Mouse (Mus musculus): ENCODE measurements around the gene D7Ertd443e.

The D7Ertd443e gene

DNA sequence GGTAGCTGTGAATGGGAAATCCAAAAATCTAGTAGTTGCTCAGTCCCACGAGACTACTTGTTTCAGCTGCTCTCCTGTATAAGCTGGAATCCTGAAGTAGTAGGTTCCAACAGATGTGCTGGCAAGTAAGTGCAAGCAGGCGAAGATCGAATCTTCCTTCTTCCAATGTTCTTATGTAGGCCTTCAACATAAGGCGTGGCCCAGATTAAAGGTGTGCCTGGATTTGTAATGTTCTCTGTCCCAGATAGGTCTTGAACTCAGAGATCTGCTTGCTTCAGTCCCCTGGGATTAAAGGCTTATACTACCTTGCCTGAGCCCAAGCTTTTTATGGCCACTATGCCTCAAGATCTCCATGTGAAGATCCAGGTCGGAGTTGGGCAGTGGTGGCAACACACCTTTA, at the start of gene D7Ertd443e:
Gene D7Ertd443e, minus strand, starts transcription at position 101 of the 400 bp plus-strand sequence.
- CTCF ChIA-PET: no interaction called here

DNA sequence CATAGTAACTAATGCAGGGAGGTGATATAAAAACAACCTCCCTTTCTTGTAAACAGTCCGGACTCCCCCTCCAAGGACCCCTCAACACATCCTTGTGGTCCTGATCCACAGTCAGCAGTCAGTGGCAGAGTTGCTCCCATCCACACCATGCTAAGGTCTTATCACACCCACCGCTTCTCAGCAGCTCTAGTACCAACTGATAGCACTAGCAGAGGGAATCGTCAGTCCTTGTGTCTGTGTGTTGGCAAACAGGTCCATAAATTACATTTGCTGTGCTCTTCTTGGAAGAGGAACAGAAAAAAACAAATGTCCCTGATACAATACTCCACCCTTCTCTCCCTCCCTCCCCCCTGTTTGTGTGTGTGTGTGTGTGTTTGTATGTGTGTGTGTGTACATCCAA, 46.2 kb upstream of the D7Ertd443e start:
- CTCF ChIA-PET: no interaction called here

DNA sequence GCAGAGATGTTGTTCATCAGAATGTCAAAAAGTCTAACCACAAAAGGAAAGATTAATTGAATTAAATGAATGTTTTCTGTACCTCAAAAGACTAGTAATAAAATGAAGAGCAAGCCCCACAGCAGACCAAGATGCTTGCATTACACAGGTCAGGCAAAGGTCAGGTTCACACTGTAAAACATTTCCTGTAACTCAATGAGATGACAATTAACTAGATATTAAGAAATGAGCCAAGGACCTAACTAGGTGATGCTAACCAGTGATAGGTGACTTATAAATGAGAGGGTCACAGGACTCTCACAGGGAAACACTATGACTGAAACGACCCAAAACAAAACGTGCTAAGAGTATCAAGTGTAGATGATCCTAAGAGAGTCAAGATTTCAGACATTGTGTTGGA, 43.2 kb upstream of the D7Ertd443e start:
- CTCF ChIA-PET: no interaction called here

DNA sequence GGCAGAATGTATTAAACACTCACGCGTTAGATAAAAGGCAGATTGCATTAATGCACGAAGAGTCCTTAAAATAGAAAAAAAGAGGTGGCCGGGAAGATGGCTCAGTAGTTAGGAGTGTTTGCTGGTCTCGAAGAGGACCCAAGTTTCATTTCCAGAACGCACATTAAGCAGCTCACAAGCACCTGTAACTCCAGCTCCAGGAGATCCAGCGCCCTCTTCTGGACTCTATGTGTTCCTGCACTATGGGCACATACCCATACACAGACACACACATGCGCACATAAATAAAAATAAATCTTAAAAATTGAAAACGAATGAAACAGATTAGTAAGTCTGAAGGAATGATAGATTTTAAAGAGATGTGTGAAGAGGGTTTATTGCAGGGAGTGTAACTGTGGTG, 29.6 kb upstream of the D7Ertd443e start:
- CTCF ChIA-PET: no interaction called here

DNA sequence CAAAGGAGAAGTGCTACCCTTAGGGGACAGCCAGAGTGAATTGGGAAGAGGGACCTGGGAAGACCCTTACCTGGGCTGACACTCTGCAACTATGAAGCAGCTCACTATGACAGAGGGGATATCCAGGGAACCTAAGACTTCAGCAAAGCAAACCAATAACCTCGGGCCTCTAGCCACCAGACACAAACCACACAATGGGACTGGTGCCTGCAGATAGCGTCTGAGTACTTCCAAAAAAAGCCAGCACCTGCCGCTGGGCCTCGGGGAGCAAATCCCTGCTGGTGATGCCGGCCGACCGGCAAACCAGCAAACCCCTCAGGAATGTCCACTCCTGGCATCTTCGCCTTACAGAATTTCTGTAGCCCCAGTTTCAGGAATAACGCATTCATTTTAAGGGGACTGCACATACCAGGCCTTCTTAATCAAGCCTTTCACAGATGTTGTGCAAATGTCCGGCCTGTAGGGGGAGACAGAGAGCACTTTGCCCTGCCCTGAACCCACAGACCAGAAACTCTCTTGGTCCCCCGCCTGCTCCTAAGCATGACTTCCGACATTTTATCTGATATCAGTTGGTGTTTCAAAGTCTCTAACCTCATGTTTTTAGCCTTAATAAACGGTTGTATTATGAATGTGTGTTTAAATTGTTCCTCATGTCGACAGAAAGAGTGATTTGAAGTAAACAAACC, 28.7 kb upstream of the D7Ertd443e start:
- CTCF ChIA-PET: no interaction called here

DNA sequence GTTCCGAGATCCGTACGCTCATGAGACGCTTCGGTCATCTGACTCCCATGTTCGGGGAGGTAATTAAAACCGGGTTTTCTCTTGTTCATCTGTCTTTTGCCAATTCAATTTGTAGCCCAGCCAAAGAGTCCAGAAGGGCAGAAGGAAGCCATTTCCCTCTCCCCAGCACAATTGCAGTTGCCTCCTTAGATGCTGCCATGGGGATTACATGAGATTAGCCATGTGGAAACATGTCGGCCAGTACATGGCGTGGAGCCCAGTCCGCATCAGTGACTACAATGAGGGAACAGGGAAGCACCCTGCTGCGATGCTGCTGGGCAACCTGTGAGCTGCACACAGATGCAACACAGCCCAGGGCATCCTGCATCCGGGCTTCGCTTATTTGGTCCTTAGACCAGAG, 23.2 kb upstream of the D7Ertd443e start:
- CTCF ChIA-PET: no interaction called here

DNA sequence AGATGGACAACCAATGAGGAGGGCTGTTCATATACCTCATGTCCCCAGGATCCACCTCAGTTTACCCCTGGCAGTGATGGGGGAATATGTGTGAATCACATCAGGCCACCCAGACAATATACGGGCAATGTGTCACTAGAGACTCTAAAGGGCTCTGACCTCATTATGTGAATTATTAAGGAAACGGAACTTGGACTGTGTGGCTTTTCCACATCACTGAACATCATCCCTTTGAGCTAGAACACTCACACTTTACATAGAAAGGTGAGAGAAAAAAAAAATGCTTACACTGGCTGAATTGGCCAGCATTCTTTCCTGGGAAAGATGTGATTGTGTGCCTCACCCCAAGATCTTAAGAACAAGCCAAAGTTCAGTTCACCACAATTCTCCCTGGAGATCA, 15.3 kb upstream of the D7Ertd443e start:
- CTCF ChIA-PET: no interaction called here

DNA sequence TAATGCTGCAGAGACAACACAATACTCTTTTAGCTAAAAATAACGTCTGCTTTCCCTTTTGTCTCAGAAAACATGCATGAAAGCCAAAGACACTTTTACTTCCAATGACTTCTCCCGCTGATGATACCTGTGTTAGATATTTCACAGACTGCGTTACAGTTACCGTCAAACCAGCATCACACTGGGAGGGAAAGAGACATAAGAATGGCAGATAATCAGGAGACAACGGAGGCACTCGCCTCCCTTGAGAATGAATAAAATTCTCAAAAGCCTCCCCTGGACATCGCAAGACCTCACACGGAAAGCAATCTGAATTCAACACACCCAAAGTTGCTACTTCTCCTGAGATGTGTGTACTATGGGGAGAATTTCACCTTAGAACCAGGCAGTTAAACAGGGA, 11.3 kb upstream of the D7Ertd443e start:
- CTCF ChIA-PET: no interaction called here

DNA sequence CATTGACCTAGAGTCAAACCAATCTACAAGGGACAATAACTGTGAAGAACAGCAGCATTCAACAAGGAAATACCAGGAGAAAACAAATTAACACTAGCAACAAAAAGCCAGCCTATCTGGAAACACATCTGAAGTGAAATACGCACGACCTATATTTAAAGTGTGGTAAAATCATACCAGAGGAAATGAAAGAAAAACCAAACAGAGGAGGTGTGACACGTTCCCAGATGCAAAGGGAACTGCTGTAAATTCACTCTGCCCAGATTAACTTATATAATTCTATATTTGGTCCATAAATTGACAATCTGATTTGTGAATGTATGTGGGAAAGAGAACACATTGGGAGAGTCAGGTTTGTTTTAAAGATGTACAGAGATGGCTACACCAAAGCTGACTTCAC, 2.7 kb downstream of the D7Ertd443e start:
- CTCF ChIA-PET: no interaction called here

DNA sequence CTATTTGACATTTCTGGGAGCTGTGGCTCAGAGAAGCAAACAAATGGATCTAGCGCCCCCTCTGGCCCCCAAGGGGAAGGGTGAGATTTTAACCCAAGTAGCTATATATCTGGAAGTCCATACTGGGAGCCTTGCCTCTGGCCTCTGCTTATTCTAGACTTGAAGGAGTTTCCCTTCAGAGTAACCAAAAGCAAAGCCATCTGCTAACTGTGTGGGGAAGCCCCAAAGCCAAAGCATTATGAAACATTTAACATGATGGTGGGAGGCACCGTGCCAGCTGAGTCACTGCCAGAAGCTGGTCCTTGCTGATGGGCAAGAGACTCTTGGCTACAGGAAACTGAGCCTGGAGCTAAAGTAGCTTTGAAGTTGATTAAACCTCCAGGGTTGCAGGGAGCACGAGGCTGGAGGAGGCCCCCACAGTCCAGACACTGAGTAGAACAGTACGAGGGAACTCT, 4.0 kb downstream of the D7Ertd443e start:
- CTCF ChIA-PET: no interaction called here

DNA sequence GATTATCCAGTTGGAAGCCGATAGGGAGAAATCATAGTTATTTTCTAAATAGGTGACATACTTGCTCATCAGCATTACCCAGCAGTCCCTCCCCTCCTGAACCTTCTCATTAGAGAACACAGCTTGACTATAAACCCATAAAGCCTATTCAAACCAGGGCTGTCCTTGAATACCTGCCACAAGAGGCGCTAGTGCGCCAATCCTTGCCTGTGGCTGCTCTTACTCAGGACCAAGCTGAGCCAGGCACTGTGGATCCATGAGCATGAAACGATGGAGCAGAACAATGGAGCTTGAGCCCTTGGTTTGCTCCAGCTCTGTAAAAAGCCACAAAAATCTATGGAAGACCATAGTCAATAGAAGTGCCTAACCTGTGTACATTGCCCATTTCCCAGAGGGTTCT, 7.2 kb downstream of the D7Ertd443e start:
- CTCF ChIA-PET: no interaction called here

DNA sequence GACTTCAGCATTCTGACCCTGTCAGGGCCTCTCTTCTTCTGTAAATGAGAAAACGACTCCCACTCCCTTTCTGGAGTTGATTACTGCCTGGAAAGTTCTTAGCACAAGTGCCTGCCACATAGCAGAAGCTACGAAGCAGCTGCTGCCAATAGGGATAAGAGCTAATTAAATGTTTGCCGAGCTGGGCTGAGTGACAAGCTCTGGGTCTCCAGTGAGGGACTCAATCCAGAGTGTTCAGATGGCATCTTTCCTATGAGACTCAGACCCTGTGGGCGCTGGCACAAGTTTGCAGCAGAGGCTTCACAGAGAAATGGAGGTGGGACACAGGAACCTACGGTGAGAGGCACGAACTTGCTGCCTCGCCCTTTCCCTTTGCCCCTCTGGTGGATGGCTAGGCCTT, 8.7 kb downstream of the D7Ertd443e start:
- CTCF ChIA-PET: no interaction called here

DNA sequence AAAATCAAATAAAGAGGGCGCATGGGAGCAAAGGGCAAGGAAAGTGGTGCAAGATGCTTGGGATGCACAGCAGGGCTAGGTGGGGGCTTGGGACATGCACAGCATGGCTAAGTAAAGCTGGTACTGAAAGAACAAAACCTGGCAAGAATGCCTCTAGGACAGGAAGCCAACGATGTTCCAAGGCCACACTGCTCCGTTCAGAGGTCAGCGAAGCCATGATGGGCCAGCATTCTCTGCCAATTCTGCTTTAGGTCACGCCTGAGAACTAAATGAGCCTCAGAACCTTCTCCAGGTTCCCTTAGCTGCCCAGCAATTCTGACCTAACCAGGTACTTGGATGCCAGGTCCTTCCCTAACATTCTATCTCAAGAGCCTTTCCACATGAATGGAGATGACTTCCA, 13.2 kb downstream of the D7Ertd443e start:
- CTCF ChIA-PET: no interaction called here

DNA sequence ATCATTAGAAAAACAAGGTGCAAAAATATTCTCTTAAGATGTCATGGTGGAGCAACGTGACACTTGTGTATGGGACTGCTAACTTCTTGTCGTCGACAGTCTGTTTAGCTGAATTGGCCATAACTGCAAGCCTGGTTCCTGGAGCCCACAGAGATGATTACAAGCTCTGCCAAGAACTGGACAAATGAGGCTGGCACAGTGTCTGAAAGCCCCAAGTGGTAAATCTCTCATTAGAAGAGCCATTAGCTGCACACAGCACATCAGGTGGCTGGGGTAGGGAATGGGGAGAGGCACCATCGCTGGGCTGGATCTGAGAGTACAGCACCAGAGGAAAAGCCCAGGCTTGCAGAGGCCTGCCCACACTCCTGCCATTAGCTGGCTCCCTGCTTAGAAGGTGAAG, 16.2 kb downstream of the D7Ertd443e start:
- CTCF ChIA-PET: no interaction called here

DNA sequence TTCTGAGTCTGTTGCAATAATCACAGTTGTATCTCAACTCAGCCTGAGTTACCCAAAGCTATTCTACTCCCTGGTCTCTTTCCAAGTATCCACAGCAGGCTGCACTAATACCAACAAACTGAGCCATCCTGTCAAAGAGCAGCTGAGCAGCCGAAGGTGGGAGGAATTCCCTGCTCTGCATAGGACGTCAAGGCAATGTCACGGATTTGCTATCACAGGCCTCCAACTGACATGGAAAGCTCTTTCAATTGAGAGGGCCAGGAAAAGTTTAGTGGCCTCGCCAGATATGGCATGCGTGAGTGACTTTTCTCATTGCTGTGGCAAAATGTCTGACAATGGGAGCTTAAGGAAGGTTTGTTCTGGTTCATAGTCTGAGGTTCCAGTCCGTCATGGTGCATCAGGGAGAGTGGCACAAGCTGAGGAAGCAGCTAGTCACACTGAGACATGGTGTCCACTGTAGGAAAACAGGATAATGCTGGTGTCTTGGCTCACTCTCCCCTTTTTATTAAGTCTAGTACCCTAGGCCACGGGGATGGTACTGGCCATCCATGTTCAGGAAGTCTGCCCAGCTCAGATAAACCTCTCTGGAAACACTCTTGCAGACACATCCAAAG, 23.1 kb downstream of the D7Ertd443e start:
- CTCF ChIA-PET: no interaction called here

DNA sequence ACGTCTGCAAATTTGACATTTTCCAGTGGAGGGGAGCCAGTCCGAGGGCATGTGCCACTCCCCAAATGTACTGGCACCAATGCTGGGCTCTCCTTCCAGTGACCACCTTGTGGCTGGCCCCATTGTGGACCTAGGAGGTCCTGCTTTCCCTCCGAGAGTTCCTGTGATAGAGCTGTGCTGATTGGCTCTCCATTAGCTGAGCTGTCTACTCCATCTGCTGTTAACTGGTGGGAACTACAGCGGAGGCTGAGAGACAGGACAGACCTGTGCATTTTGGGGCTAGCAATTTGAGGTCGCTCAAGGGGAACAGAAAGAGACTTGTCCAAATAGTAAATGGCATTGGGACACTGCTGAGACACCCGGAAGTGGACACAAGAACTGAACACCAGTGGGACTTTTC, 36.6 kb downstream of the D7Ertd443e start:
- CTCF ChIA-PET: no interaction called here

DNA sequence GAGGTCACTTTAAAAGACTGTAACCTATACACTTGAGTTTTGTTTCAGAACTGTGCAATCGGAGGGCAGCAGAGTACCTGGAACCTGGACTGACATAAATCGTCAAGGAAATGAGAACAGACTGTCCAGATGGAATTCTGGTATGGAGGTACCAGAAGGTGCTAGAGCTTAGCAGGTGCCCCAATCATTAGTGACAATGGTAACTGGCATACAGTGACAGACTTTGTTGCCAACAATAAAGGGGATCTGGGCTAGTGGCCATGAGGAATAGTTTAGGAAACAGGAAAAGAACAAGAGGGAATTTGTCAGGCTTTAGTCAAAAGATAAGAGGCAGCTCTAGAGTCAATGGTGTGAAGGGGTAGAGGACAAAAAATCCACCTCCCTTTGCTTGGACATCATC, 43.3 kb downstream of the D7Ertd443e start:
- CTCF ChIA-PET: no interaction called here

DNA sequence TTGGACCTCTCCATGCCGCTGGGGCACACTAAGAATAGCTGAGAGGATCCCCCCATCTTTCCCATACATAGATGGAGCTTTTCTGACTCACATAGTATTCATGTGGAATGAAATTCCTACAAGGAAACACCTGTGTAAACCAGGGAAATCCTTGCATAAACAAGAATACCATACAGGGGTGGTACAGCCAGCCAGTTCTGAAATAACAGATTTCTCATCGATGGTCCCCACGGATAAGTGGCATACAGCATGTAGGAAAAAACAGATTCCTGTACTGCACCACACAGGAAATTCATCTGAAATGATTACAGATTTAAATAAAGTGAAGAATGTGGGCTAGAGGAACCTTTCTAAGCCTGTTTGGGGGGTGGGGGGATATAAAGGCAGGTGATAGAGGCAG, 49.5 kb downstream of the D7Ertd443e start:
- CTCF ChIA-PET: no interaction called here

DNA sequence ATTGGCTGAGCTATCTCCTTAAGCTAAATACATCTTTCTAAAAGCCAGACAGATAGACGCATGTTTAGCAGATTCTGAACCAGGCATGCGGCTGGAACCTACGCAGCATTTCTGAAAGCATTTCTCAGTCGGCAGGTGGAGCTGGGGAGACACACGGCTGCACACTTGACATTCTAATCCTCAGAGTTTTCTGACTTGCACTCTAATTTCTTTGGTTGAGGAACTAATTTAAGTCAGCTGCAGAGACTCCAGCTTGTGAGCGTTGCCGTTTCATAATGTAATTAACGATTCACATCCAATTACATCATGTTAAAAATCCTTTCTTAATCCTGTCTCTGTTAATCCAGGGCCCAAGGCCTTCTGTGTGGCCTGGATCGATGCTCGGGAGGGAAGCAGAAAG, 64.5 kb downstream of the D7Ertd443e start:
- CTCF ChIA-PET: no interaction called here

DNA sequence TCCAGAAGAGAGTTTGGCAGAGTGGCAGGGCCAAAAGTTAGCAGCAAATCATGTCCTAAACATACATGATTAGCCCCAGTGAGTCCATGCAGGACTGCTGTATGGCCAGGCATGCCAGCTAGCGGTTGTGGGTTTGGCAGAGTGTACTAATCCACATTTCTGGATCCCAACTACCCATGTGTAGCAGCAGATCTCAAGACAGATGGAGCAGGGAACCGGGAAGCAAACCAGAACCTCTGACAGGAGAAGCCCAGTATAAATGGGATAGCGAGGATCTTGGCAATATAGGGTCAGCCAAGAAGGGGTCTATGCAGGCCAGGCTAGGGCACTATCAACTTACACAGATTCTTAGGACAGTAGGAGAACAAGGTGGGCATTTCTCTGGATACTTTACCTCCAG, 83.4 kb downstream of the D7Ertd443e start:
- CTCF ChIA-PET: no interaction called here

DNA sequence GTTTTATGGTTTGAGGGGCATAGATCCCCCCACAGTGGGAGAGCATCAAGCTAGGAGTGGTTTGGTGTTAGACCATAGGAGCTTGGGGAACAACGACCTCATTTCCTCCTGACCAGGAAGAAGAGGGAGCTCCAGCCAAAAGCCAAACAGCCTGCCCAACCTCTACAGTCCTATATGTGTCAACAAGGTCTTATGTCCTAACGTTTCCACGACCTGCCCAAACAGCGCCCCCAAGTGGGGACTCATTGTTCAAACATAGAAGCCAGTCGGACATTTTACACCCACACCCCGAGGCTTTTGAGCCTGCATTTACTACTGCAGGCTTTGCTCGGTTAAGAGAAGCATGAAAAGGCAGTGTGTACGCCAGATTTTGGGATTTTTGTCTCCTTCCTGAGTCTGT, 84.2 kb downstream of the D7Ertd443e start:
- CTCF ChIA-PET: no interaction called here

DNA sequence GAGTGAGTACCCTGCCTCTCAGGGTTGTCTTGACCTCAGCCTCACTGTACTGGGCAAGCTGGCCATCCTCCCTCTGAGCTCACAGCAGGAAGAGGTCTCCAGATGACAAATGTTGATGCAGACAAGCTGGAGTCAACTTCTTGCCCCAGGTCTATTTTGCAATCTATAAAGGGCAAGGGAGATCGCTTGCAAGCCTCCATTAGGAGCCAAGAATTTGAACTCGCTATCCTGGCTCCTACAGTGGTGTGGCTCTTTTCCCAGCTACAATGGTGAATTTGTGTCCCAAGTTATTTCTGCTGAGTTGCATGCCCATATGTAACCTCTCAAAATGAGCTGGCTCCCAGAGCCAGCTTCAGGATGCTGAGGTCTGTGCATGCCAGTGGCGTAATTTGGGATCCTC, 92.7 kb downstream of the D7Ertd443e start:
- CTCF ChIA-PET: no interaction called here

DNA sequence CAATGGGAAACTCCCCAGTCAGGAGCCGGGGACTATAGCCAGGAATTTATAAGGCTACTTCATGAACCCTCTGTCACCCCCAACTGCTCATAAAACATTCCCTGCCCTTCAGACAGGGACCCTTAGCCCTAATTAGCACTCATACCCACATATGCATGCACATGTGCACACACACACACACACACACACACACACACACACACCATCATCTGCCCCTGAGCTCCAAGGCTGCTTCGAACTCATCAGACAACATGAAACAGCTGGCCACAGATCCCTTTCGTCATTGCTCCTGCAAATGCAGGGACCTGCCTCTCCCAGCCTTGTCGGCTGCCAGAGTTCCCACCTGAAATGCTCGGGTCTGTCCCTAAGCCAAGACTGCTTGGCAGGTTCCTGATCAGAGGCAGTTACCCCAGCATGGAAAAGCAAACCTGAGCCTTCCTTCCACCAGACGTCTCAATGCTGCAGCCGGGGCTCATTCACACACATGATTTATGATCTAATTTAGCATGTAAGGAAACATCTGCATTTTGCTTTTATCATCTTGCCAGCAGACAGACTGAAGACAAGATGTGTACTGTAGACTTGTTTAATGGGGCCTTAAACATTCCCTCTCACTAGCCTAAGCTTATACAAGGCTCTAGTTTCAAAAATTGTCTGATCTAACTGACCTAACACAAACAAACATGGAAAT, 95.7 kb downstream of the D7Ertd443e start:
- CTCF ChIA-PET: no interaction called here

DNA sequence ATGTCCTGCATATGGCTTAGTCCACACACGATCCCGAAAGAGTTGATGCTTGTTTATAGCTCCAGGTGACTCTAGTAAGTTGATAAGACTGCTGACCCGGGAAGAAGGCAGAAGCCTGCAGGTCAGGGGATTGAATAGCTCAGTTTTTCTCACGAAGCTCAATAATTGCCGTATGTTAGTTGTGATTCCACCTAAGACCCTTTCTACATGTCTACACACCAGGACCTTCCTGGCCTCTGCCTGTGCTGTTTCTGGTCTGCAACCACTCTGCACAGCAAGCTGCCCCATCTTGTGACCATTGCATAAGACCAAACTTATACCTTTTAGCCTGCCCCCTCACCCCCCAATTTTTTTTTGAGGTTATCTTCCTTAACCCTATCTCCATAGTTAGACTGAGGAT, 96.3 kb downstream of the D7Ertd443e start:
- CTCF ChIA-PET: no interaction called here

All from spleen, embryonic (tissue).